Mouse (Mus musculus): ENCODE measurements at regions not wholly inside any gene's neighbourhood (a gene's known extent, or its start where the extent isn't known, plus 50 kb on each side); places are given as distances from the start of the nearest gene placed in this dataset.
"Not testable (repeated sequence)": the region's sequence is repeated elsewhere in the genome, so short reads cannot be mapped to it uniquely, and the experiment has no call there.

- Histone ChIP-seq H3K9me3 (replicated peaks) (no peaks in the 10 kb centered on the region), H3K36me3 (no peaks in the 10 kb centered on the region), H3K4me2 (no peak overlapping the region), H3K27me3 (replicated peaks) (no peaks in the 10 kb centered on the region), H3K27ac (replicated peaks) (no peak overlapping the region), H3K9ac (replicated peaks) (no peak overlapping the region), H3K4me3 (replicated peaks) (no peak overlapping the region), H3K4me1 (peaks cover 50% of the 10 kb centered on the region)
- ATAC-seq (ENCODE audit: low FRiP score) = no peak
- 91% methylated on average over 8 of the region's 8 CpGs for WGBS
Measured at GRCm38 (mm10) chr11:113146762-113147161, 364.7 kb downstream of the Sox9 start.

- Histone ChIP-seq H3K9me3 (replicated peaks) (no peaks in the 10 kb centered on the region), H3K27ac (replicated peaks) (no peak overlapping the region), H3K9ac (replicated peaks) (no peak overlapping the region), H3K4me1 (peaks cover 49% of the 10 kb centered on the region), H3K4me2 (peak overlapping the region; percentile 1; the same call in 1 of the 2 replicates), H3K4me3 (replicated peaks) (no peak overlapping the region), H3K27me3 (replicated peaks) (no peaks in the 10 kb centered on the region), H3K36me3 (no peaks in the 10 kb centered on the region)
- ATAC-seq (ENCODE audit: low FRiP score) = no peak
- 45% methylated on average over 17 of the region's 17 CpGs for WGBS
Measured at GRCm38 (mm10) chr11:113147535-113148197, 365.6 kb downstream of the Sox9 start.

DNA sequence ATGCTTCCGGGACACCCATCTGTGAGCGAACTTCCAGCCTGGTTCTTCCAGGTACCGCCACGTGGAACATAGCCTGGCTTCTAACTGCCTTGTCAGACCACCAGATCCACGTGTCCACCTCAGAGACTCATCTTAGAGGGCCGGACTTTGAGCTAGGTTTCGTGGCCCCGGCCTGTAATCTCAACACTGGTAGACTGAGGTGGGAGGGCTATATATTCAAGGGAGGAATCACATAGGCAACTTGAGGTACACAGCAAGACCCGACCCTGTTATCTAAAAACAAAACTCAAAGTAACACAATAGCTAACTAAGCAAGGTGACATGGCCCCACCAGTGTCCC is 366.1 kb downstream of the Sox9 start:
- Histone ChIP-seq H3K27ac (replicated peaks) (no peak overlapping the region), H3K4me3 (replicated peaks) (no peak overlapping the region), H3K9me3 (replicated peaks) (no peaks in the 10 kb centered on the region), H3K4me1 (peaks cover 44% of the 10 kb centered on the region), H3K9ac (replicated peaks) (no peak overlapping the region), H3K4me2 (no peak overlapping the region), H3K27me3 (replicated peaks) (no peaks in the 10 kb centered on the region), H3K36me3 (no peaks in the 10 kb centered on the region)
- WGBS = 89% methylated on average over 9 of the region's 9 CpGs
- ATAC-seq (ENCODE audit: low FRiP score) = no peak

DNA sequence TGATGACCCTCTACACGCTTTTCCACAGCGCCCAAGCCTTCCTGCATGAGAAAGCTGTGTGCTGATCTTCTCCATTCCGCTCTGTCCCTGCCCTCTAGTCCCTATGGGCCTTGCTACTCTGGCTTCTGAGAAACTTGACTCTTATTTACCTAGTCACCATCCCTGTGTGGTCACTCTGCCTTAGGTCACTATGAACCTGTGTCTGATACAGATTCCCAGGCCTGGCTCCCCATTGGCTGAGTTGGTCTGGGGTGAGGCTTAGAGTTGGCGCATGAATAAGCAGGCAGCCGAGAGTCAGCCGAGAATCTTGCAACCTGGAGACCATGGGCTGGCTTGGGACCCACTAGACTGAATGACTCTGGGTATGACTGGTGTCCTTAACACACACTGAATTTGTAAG is 373.5 kb downstream of the Sox9 start:
- H3K9me3 ChIP-seq (replicated peaks) = no peaks in the 10 kb centered on the region
- H3K27ac ChIP-seq (replicated peaks) = no peak overlapping the region
- H3K4me2 ChIP-seq = no peak overlapping the region
- ATAC-seq (ENCODE audit: low FRiP score) = no peak
- H3K27me3 ChIP-seq (replicated peaks) = no peaks in the 10 kb centered on the region
- 86% methylated on average over 6 of the region's 6 CpGs for WGBS
- no peaks in the 10 kb centered on the region for H3K4me1 ChIP-seq
- H3K36me3 ChIP-seq = no peaks in the 10 kb centered on the region
- no peak overlapping the region for H3K4me3 ChIP-seq (replicated peaks)
- H3K9ac ChIP-seq (replicated peaks) = no peak overlapping the region

DNA sequence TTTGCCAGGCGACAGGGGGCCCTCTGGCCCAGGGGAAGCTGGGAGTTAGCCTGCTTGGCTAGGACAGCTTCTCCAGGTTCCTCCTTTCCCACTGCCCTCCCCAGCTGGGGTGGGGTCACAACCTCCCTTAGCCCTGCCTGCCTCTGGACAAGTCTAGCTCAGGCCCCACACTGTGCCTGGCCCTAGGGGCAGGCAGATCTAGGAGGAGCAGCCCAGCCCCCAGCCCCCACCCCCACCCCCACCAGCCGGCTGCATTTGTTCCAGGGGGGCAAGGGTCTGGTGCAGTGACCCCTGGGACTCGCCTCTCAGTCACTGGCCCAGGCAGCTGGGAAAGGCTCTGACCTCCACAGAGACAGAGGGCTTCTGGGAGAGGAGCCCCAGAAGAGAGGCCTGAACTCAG is 381.9 kb downstream of the Sox9 start:
- Histone ChIP-seq H3K36me3 (no peaks in the 10 kb centered on the region), H3K4me2 (peak overlapping the region; percentile 67; the same call in 1 of the 2 replicates), H3K9ac (replicated peaks) (no peak overlapping the region), H3K4me1 (peaks cover 31% of the 10 kb centered on the region), H3K4me3 (replicated peaks) (no peak overlapping the region), H3K27me3 (replicated peaks) (0 out of 2 replicates have a peak, but pooled peaks cover 2% of the 10 kb centered on the region), H3K27ac (replicated peaks) (no peak overlapping the region), H3K9me3 (replicated peaks) (no peaks in the 10 kb centered on the region)
- ATAC-seq (ENCODE audit: low FRiP score) = no peak
- WGBS = 33% methylated on average over 3 of the region's 3 CpGs

DNA sequence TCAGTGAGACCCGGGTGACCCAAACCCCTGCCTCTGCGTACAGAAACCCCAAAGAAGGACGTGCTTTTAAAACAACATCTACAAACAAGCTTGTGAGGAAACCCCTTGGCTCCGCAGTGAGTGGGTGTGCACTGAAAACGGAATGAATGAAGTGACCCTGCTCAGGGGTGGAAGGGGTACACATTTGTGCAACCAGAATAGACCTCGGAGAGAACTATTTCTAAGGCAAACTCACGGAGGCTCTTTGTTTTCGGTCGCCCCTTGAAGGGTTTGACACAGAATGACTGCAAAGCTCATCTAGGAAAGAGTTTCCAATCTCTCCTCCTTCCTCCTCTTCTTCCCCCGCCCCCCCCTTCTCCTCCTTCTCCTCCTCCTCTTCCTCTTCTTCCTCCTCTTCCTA is 382.5 kb downstream of the Sox9 start:
- Histone ChIP-seq H3K4me1 (peaks cover 31% of the 10 kb centered on the region), H3K27ac (replicated peaks) (peak overlapping the region; percentile 56; the same call in 1 of the 2 replicates), H3K4me3 (replicated peaks) (peak overlapping the region; percentile 38; the same call in 1 of the 2 replicates), H3K27me3 (replicated peaks) (0 out of 2 replicates have a peak, but pooled peaks cover 2% of the 10 kb centered on the region), H3K9ac (replicated peaks) (peak overlapping the region; percentile 39; the same call in 1 of the 2 replicates), H3K36me3 (no peaks in the 10 kb centered on the region), H3K4me2 (peak overlapping the region; percentile 67), H3K9me3 (replicated peaks) (no peaks in the 10 kb centered on the region)
- ATAC-seq (ENCODE audit: low FRiP score) = no peak
- 20% methylated on average over 10 of the region's 10 CpGs for WGBS

- H3K36me3 ChIP-seq = no peaks in the 10 kb centered on the region
- peak overlapping the region; percentile 39 for H3K9ac ChIP-seq (replicated peaks)
- no peaks in the 10 kb centered on the region for H3K9me3 ChIP-seq (replicated peaks)
- 6% methylated on average over 23 of the region's 23 CpGs for WGBS
- peak overlapping the region; percentile 38 for H3K4me3 ChIP-seq (replicated peaks)
- H3K4me2 ChIP-seq = peak overlapping the region; percentile 67
- H3K27ac ChIP-seq (replicated peaks) = peak overlapping the region; percentile 56; the same call in 1 of the 2 replicates
- 0 out of 2 replicates have a peak, but pooled peaks cover 2% of the 10 kb centered on the region for H3K27me3 ChIP-seq (replicated peaks)
- H3K4me1 ChIP-seq = peaks cover 31% of the 10 kb centered on the region
- ATAC-seq (ENCODE audit: low FRiP score) = peak; percentile 58
Measured at GRCm38 (mm10) chr11:113165069-113165795, 383.2 kb downstream of the Sox9 start.

DNA sequence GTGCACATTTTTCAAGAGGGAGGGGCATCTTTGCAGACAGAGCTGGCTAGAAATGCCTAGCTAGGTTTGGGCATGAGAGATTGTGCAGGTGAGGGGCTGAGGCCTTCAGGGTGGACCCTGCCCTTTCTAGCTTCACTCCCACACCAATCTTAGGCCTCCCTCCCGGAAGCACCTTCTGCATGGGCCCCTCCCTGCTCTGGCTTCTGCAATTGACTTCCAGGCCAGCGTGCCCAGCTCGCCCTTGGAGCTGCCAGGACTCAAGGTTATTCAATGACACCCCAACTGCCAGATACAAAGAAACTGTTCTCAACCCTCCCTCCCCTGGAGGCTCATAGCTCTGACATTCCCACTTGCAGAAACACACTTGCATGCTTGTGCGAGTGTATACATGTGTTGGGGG is 384.5 kb downstream of the Sox9 start:
- 0 out of 2 replicates have a peak, but pooled peaks cover 2% of the 10 kb centered on the region for H3K27me3 ChIP-seq (replicated peaks)
- 65% methylated on average over 4 of the region's 4 CpGs for WGBS
- no peak overlapping the region for H3K4me2 ChIP-seq
- no peaks in the 10 kb centered on the region for H3K36me3 ChIP-seq
- H3K4me3 ChIP-seq (replicated peaks) = no peak overlapping the region
- ATAC-seq (ENCODE audit: low FRiP score) = no peak
- H3K27ac ChIP-seq (replicated peaks) = no peak overlapping the region
- H3K4me1 ChIP-seq = peaks cover 39% of the 10 kb centered on the region
- no peaks in the 10 kb centered on the region for H3K9me3 ChIP-seq (replicated peaks)
- H3K9ac ChIP-seq (replicated peaks) = no peak overlapping the region

DNA sequence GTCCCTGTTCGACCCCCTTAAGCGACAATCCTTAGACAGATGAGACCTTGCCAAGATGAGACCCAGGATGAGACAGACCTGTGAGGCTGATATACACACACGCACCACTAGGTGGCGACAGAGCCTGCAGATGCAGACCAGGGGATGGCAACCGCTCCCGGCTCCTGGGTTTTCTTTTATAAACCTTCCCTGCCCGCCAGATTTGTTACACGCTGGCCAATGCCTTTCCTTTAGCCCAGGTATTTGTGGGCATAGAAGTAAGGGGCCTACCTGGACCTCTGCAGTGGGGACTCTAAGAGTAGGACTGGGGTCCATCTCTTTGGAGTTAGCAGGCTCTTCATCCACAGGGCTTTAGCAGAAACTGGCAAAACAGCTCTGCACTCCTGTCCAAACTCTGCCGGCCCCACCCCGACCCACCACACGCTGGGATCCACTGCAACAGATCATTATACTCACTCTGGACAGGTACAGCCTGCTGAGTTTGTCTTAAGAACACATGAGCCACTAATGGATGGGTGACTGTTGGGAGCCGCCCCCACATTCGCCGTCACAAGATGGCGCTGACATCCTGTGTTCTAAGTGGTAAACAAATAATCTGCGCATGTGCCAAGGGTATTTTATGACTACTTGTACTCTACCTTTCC is 390.6 kb downstream of the Sox9 start:
- ATAC-seq (ENCODE audit: low FRiP score) = peak; percentile 77
- Histone ChIP-seq H3K27me3 (replicated peaks) (no peaks in the 10 kb centered on the region), H3K27ac (replicated peaks) (peak overlapping the region; percentile 87), H3K4me2 (peak overlapping the region; percentile 60), H3K4me3 (replicated peaks) (peak overlapping the region; percentile 46), H3K4me1 (peaks cover 27% of the 10 kb centered on the region), H3K9me3 (replicated peaks) (no peaks in the 10 kb centered on the region), H3K9ac (replicated peaks) (peak overlapping the region; percentile 41; the same call in 1 of the 2 replicates), H3K36me3 (no peaks in the 10 kb centered on the region)
- WGBS = 26% methylated on average over 16 of the region's 16 CpGs

DNA sequence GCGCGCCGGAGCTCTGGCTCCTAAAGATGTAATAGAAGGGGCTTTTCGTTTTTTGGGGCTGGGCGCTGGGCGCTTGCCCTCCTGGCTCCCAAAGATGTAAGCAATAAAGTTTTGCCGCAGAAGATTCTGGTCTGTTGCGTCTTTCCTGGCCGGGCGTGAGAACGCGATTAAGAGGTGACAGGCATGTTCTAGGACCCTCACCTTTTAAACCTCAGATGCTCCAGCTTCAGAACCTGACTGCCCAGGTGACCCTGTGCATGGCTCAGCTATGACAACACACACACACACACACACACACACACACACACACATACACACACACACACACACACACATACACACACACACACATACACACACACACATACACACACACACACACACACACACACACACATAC is 391.3 kb downstream of the Sox9 start:
- Histone ChIP-seq H3K4me2 (peak overlapping the region; percentile 48), H3K4me3 (replicated peaks) (peak overlapping the region; percentile 29), H3K27ac (replicated peaks) (peak overlapping the region; percentile 63; the same call in 1 of the 2 replicates), H3K4me1 (peaks cover 27% of the 10 kb centered on the region)
- not testable (repeated sequence) for H3K9me3 ChIP-seq (replicated peaks); H3K27me3 ChIP-seq (replicated peaks); ATAC-seq (ENCODE audit: low FRiP score); H3K9ac ChIP-seq (replicated peaks); H3K36me3 ChIP-seq
- WGBS = 43% methylated on average over 12 of the region's 12 CpGs

GRCm38 (mm10) chr11:113174011-113174507 is 392.0 kb downstream of the Sox9 start:
- WGBS = 50% methylated on average over 5 of the region's 5 CpGs
- H3K4me1 ChIP-seq = peaks cover 31% of the 10 kb centered on the region
- no peak overlapping the region for H3K4me3 ChIP-seq (replicated peaks)
- H3K36me3 ChIP-seq = no peaks in the 10 kb centered on the region
- H3K9me3 ChIP-seq (replicated peaks) = no peaks in the 10 kb centered on the region
- ATAC-seq (ENCODE audit: low FRiP score) = no peak
- no peak overlapping the region for H3K4me2 ChIP-seq
- H3K27ac ChIP-seq (replicated peaks) = peak overlapping the region; percentile 58
- H3K9ac ChIP-seq (replicated peaks) = no peak overlapping the region
- no peaks in the 10 kb centered on the region for H3K27me3 ChIP-seq (replicated peaks)
